Mouse (Mus musculus) E14TG2a.4 (cell line): ENCODE measurements at regions not wholly inside any gene's neighbourhood (a gene's known extent, or its start where the extent isn't known, plus 50 kb on each side); places are given as distances from the start of the nearest gene placed in this dataset.

Source experiments
- H3K27me3 ChIP-seq: 2 replicates; pipeline ENCODE4 v1.6.1; 2014; ENCODE audit warnings: low read length, control low read depth; ENCODE audit not compliant: insufficient read depth
- H3K36me3 ChIP-seq: 2 replicates; pipeline ENCODE4 v1.6.1; 2014; ENCODE audit warnings: low read length, control low read depth; ENCODE audit not compliant: insufficient read depth
- H3K4me1 ChIP-seq: replicated peaks from 2 replicates; pipeline ENCODE4 v1.6.1; 2014; ENCODE audit warnings: low read depth, low read length, control low read depth
- H3K4me3 ChIP-seq: replicated peaks from 2 replicates; pipeline ENCODE4 v1.5.1; 2014; ENCODE audit warnings: mild to moderate bottlenecking, low read length
- H3K9me3 ChIP-seq: 2 replicates; pipeline ENCODE4 v1.6.1; 2014; ENCODE audit warnings: low read length, control low read depth
- CTCF ChIP-seq: conservative IDR thresholded peaks from 2 replicates; pipeline ENCODE4 v1.5.1; 2014; ENCODE audit warnings: low read length
- NANOG ChIP-seq: IDR thresholded peaks from 2 replicates; pipeline ENCODE4 v1.6.1; 2014; ENCODE audit warnings: borderline replicate concordance, low read length, mixed read lengths
- POU5F1 ChIP-seq: IDR thresholded peaks from 2 replicates; pipeline ENCODE4 v1.6.1; 2014; ENCODE audit warnings: low read length, borderline replicate concordance

- H3K27me3 ChIP-seq: no peaks in the 10 kb centered on the region
- H3K4me3 ChIP-seq: no peak overlapping the region
- H3K9me3 ChIP-seq: peaks cover 16% of the 10 kb centered on the region
- H3K4me1 ChIP-seq: no peaks in the 10 kb centered on the region
- no peaks in the 10 kb centered on the region for H3K36me3 ChIP-seq
- TF ChIP-seq CTCF: no peak
- no peak for TF ChIP-seq NANOG
- no peak for TF ChIP-seq POU5F1
Observed at GRCm38 (mm10) chr14:53901103-53901502, 352.8 kb downstream of the Dad1 start.

DNA sequence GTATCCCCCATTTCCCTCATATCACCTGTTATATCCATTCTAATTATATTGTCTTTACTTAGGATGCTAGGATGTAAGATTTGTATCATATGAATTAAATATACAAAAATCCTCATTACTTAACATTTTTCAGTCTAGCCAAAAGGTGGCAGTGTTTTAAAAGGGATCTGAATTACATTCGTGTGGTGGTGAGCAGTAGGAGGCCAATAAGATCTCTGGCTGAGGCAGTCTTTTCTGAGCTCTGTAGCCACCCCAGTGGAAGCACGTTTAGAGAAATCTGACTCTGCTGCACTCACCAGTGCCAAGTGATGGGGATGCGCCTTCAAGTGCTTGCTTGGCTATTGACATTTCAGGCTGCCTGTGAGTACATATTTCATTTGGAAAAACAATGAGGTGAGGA is 372.6 kb downstream of the Dad1 start:
- Histone ChIP-seq H3K4me1 (0 out of 2 replicates have a peak, but pooled peaks cover 3% of the 10 kb centered on the region), H3K27me3 (no peaks in the 10 kb centered on the region), H3K36me3 (no peaks in the 10 kb centered on the region), H3K4me3 (no peak overlapping the region), H3K9me3 (no peaks in the 10 kb centered on the region)
- TF ChIP-seq CTCF (0 out of 2 replicates have a peak, but pooled peaks have one; percentile 10), NANOG (no peak), POU5F1 (no peak)

GRCm38 (mm10) chr14:53876581-53876980 is 377.3 kb downstream of the Dad1 start:
- Histone ChIP-seq H3K27me3 (no peaks in the 10 kb centered on the region), H3K9me3 (no peaks in the 10 kb centered on the region)
- TF ChIP-seq NANOG (no peak), POU5F1 (no peak), CTCF (no peak)

DNA sequence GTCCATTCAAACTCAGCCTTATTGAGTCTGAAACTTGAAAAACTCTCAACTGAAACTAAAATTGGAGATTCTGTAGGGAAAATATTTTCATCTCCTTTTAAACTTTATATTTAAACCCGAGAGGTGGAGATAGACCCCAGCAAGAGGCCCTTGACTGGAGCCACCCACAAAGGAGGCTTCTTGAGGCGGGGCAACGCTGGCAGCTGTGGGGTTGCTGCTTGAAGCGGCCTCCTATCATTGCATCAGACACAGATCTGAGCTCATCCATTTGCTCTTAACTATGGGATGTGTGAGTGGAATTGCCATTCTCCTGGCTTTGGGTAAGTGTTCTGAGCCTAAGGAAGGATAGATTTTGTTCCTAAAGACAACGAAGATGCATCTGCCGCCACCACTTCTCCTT is 378.2 kb downstream of the Dad1 start:
- Histone ChIP-seq H3K9me3 (no peaks in the 10 kb centered on the region), H3K4me3 (no peak overlapping the region), H3K27me3 (no peaks in the 10 kb centered on the region), H3K4me1 (0 out of 2 replicates have a peak, but pooled peaks cover 3% of the 10 kb centered on the region), H3K36me3 (no peaks in the 10 kb centered on the region)
- TF ChIP-seq NANOG (no peak), POU5F1 (no peak), CTCF (no peak)

More at GRCm38 (mm10) chr14:53876581-53876980, 377.3 kb downstream of the Dad1 start:
- no peak overlapping the region for H3K4me3 ChIP-seq
- 0 out of 2 replicates have a peak, but pooled peaks cover 3% of the 10 kb centered on the region for H3K4me1 ChIP-seq
- no peaks in the 10 kb centered on the region for H3K36me3 ChIP-seq

DNA sequence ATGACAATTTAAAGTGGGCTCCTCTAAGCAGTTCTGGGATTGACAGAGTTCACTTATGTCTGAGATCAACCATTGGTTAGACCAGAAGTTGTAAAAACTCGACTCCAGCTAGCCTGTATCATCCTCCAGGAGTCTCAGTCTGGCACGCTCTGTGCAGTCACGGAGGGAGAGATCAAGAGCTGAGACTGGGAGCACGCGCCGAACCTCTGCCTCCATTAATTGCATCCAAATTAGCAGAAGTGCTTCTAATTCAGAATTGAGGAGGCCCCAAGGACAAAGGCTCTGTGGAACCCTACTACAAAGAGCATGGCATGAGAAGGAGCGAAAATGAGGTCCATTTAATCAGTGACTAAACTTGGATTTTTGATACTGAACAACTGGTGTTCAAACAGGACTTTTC is 406.9 kb downstream of the Dad1 start:
- Histone ChIP-seq H3K4me3 (no peak overlapping the region), H3K27me3 (no peaks in the 10 kb centered on the region), H3K4me1 (no peaks in the 10 kb centered on the region), H3K36me3 (no peaks in the 10 kb centered on the region), H3K9me3 (no peaks in the 10 kb centered on the region)
- no peak for TF ChIP-seq CTCF
- TF ChIP-seq POU5F1: no peak
- TF ChIP-seq NANOG: no peak

- no peaks in the 10 kb centered on the region for H3K36me3 ChIP-seq
- no peak for TF ChIP-seq POU5F1
- no peak for TF ChIP-seq NANOG
- TF ChIP-seq CTCF: no peak
Observed at GRCm38 (mm10) chr14:53845646-53846045, 408.3 kb downstream of the Dad1 start.

DNA sequence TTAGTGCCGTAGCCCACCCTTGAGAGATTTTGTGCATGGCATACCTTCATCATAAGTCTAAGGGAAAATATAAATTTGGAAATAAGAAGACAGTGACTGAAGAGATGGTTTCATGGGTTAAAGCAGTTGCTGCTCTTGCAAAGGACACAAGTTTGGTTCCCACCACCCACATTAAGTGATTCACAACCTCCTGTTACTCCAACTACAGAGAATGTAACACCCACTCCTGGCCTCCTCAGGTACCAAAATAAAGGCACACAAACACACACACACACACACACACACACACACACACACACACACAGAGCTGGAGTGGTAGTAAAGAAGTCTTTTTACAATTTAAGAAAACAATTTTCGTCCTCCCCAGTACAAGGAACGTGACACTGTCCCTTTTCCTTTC is 421.4 kb downstream of the Dad1 start:
- 0 out of 2 replicates have a peak, but pooled peaks cover 4% of the 10 kb centered on the region for H3K36me3 ChIP-seq
- H3K4me1 ChIP-seq: peaks cover 9% of the 10 kb centered on the region
- H3K9me3 ChIP-seq: no peaks in the 10 kb centered on the region
- peak overlapping the region; percentile 62 for H3K4me3 ChIP-seq
- no peaks in the 10 kb centered on the region for H3K27me3 ChIP-seq
- TF ChIP-seq NANOG (no peak), CTCF (no peak), POU5F1 (no peak)

More at GRCm38 (mm10) chr14:53845646-53846045, 408.3 kb downstream of the Dad1 start:
- Histone ChIP-seq H3K4me3 (no peak overlapping the region), H3K9me3 (no peaks in the 10 kb centered on the region), H3K27me3 (no peaks in the 10 kb centered on the region), H3K4me1 (no peaks in the 10 kb centered on the region)

DNA sequence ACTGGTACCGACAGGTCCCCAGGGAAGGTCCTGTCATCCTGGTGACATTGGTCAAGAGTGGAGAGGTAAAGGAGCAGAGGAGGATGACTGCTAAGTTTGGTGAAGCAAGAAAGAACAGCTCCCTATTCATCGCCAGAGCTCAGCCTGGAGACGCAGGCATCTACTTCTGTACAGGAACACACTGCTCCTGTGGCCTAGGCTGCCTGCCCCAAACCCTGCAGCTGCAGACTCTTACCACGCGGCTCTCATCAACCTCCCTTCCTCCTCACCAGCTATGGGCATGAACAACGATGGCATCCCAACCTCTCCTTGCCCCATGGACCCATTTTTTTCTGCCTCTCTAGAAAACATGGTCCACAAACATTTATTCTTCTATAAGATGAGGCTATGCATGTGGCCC is 422.3 kb downstream of the Dad1 start:
- Histone ChIP-seq H3K36me3 (0 out of 2 replicates have a peak, but pooled peaks cover 4% of the 10 kb centered on the region), H3K4me1 (peaks cover 9% of the 10 kb centered on the region), H3K4me3 (peak overlapping the region; percentile 62), H3K27me3 (no peaks in the 10 kb centered on the region), H3K9me3 (no peaks in the 10 kb centered on the region)
- TF ChIP-seq POU5F1 (no peak), CTCF (no peak), NANOG (no peak)

DNA sequence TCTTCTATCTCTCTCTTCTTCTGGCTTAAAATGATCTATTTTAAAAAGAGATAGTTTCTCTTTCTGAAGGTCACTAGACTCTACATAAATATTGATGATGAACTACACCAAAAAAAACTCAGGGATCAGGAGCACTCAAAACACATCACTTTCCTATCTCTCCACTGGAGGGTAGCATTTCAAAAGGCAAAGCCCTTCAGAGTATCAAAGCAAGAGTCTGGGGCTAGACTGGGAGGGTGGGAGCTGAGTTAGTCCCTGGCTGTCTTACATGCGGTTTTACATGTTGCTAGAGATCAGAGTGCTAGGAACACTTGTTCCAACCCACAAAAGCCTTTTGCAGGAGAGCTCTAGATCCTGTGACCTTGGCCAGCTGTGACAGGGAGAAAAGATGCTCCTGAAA is 423.2 kb downstream of the Dad1 start:
- no peak for TF ChIP-seq NANOG
- TF ChIP-seq CTCF: peak; percentile 28
- 0 out of 2 replicates have a peak overlapping the region, but pooled peaks have one; percentile 62 for H3K4me3 ChIP-seq
- 0 out of 2 replicates have a peak, but pooled peaks cover 4% of the 10 kb centered on the region for H3K36me3 ChIP-seq
- no peaks in the 10 kb centered on the region for H3K27me3 ChIP-seq
- peaks cover 9% of the 10 kb centered on the region for H3K4me1 ChIP-seq
- H3K9me3 ChIP-seq: no peaks in the 10 kb centered on the region
